Mouse (Mus musculus): ENCODE results near the gene Adgrg6. TPM values are rescaled to one million over a fixed set of nuclear protein-coding genes. Genes with fewer than 3 reads are reported as not detected.

The Adgrg6 gene
- polyA plus RNA-seq (2011; ENCODE audit: insufficient read depth, insufficient read length, low replicate concordance, missing spikeins) = 0.55 and 1.5 TPM in 2 replicates

- WGBS = 1% methylated on average over 81 of the region's 81 CpGs
- Histone ChIP-seq H3K4me1 (ENCODE audit: control insufficient read depth, insufficient read depth, low read length) (no peaks in the 10 kb centered on the region), H3K27ac (ENCODE audit: control insufficient read depth, insufficient read depth, low read depth, low read length, poor library complexity) (peak within 1 kb of the TSS; percentile 29; the same call in 1 of the 2 replicates), H3K4me3 (replicated peaks; ENCODE audit: control insufficient read depth, low read depth, low read length) (peak within 1 kb of the TSS; percentile 45)
- TF ChIP-seq POLR2A (IDR thresholded peaks at IDR 0.05; ENCODE audit: borderline replicate concordance, control insufficient read depth, low read depth, low read length) (no peak), CTCF (IDR thresholded peaks at IDR 0.05; ENCODE audit: control insufficient read depth, insufficient read depth, low read length) (no peak)
Measured at GRCm38 (mm10) chr10:14544941-14545717, at the start of gene Adgrg6. Gene Adgrg6 (minus strand): TSS chr10:14545659.

DNA sequence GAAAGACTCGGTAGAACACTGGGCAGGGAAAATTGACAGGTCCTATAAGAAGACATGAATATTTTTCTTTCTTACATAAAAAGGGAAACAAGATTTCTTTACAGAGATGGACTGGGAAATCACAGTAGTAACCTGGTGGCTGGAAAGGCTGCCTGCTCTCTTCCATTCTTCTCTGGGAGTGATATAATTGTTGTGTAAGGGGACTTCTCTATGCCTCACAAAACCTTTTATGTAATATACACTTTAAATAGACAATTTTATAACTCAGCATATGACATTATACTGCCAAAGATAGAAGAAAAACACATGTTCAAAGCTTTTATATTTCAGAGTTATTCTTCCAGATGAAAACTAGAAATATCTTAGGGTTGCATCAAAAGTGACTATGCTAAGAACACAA lies 46.8 kb upstream of the Adgrg6 start:
- WGBS = 72% methylated on average over 1 of the region's 1 CpGs
- Histone ChIP-seq H3K27ac (ENCODE audit: control insufficient read depth, insufficient read depth, low read depth, low read length, poor library complexity) (no peak overlapping the region), H3K4me1 (ENCODE audit: control insufficient read depth, insufficient read depth, low read length) (no peaks in the 10 kb centered on the region; the same call in 1 of the 2 replicates), H3K4me3 (replicated peaks; ENCODE audit: control insufficient read depth, low read depth, low read length) (no peak overlapping the region)
- TF ChIP-seq CTCF (IDR thresholded peaks at IDR 0.05; ENCODE audit: control insufficient read depth, insufficient read depth, low read length) (no peak), POLR2A (IDR thresholded peaks at IDR 0.05; ENCODE audit: borderline replicate concordance, control insufficient read depth, low read depth, low read length) (no peak)

DNA sequence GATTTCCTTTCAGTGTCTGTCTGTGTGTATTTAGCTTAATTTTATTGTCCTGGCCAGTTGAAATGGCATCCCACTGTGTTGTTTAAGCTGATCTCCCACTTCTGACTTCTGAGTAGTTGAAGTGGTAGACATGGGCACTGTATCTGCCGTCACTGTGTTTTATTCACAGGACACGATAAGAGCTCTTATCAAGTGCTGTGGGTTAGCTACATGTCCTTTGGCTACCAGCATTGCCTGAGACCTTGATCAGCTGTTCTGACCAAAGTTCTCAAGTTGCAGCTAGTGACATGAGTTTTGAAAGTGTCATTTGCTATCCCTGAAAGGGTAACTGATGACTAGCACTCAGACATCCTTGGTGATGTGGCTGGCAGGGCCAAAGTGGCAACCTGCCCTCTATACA lies 45.4 kb upstream of the Adgrg6 start:
- Histone ChIP-seq H3K4me1 (ENCODE audit: control insufficient read depth, insufficient read depth, low read length) (no peaks in the 10 kb centered on the region; the same call in 1 of the 2 replicates), H3K4me3 (replicated peaks; ENCODE audit: control insufficient read depth, low read depth, low read length) (no peak overlapping the region), H3K27ac (ENCODE audit: control insufficient read depth, insufficient read depth, low read depth, low read length, poor library complexity) (no peak overlapping the region)
- TF ChIP-seq POLR2A (IDR thresholded peaks at IDR 0.05; ENCODE audit: borderline replicate concordance, control insufficient read depth, low read depth, low read length) (no peak), CTCF (IDR thresholded peaks at IDR 0.05; ENCODE audit: control insufficient read depth, insufficient read depth, low read length) (no peak)
- 62% methylated on average over 2 of the region's 2 CpGs for WGBS

DNA sequence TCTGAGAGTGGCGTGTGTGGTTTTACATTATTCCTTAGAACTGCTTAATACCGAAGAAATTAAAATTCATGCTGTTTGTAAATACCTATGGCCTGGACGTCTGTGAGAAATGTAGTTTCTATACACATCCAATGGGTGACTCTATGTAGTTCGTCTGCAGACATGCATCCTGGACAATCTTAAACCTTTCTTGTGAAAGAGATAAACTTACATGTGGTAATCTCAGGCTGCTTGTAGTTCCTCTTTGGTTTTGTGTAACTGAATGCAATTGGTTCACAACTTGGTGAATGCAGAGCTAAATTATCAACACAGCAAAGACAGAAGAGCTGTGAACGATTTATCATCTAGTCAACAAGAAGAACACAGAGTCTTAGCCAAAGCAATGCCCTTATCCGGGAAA lies 44.2 kb upstream of the Adgrg6 start:
- WGBS = 50% methylated on average over 6 of the region's 6 CpGs
- H3K4me3 ChIP-seq (replicated peaks; ENCODE audit: control insufficient read depth, low read depth, low read length) = no peak overlapping the region

DNA sequence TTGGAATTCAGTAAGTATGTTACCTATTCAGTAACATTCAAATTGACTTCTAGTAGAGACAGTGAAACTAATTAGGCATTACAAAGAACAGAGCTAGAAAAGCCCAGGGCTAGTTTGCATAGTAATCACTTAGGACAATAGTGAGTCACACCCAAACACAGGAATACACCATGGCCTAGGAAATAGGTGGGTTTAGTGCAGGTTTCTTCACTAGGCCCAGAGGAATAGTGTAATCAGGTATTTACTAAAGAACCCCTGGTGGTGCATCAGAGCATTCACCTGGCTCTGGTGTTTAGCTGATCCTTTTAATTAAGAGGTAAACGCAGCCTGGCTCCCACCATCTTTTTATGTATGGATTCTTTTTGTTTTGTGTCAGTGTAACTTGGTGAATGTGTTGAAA lies 38.0 kb upstream of the Adgrg6 start:
- Histone ChIP-seq H3K27ac (ENCODE audit: control insufficient read depth, insufficient read depth, low read depth, low read length, poor library complexity) (no peak overlapping the region), H3K4me1 (ENCODE audit: control insufficient read depth, insufficient read depth, low read length) (no peaks in the 10 kb centered on the region), H3K4me3 (replicated peaks; ENCODE audit: control insufficient read depth, low read depth, low read length) (no peak overlapping the region)
- 78% methylated on average over 1 of the region's 1 CpGs for WGBS
- TF ChIP-seq CTCF (IDR thresholded peaks at IDR 0.05; ENCODE audit: control insufficient read depth, insufficient read depth, low read length) (no peak), POLR2A (IDR thresholded peaks at IDR 0.05; ENCODE audit: borderline replicate concordance, control insufficient read depth, low read depth, low read length) (no peak)

More for the DNA sequence above, 44.2 kb upstream of the Adgrg6 start:
- Histone ChIP-seq H3K4me1 (ENCODE audit: control insufficient read depth, insufficient read depth, low read length) (no peaks in the 10 kb centered on the region; the same call in 1 of the 2 replicates), H3K27ac (ENCODE audit: control insufficient read depth, insufficient read depth, low read depth, low read length, poor library complexity) (no peak overlapping the region)
- TF ChIP-seq POLR2A (IDR thresholded peaks at IDR 0.05; ENCODE audit: borderline replicate concordance, control insufficient read depth, low read depth, low read length) = no peak
- no peak for TF ChIP-seq CTCF (IDR thresholded peaks at IDR 0.05; ENCODE audit: control insufficient read depth, insufficient read depth, low read length)

- Histone ChIP-seq H3K4me1 (ENCODE audit: control insufficient read depth, insufficient read depth, low read length) (no peaks in the 10 kb centered on the region), H3K4me3 (replicated peaks; ENCODE audit: control insufficient read depth, low read depth, low read length) (no peak overlapping the region), H3K27ac (ENCODE audit: control insufficient read depth, insufficient read depth, low read depth, low read length, poor library complexity) (no peak overlapping the region)
- TF ChIP-seq CTCF (IDR thresholded peaks at IDR 0.05; ENCODE audit: control insufficient read depth, insufficient read depth, low read length) (no peak), POLR2A (IDR thresholded peaks at IDR 0.05; ENCODE audit: borderline replicate concordance, control insufficient read depth, low read depth, low read length) (no peak)
- WGBS = 64% methylated on average over 4 of the region's 4 CpGs
Measured at GRCm38 (mm10) chr10:14574255-14574654, 28.8 kb upstream of the Adgrg6 start.

GRCm38 (mm10) chr10:14571143-14571542 lies 25.7 kb upstream of the Adgrg6 start:
- Histone ChIP-seq H3K4me1 (ENCODE audit: control insufficient read depth, insufficient read depth, low read length) (no peaks in the 10 kb centered on the region), H3K4me3 (replicated peaks; ENCODE audit: control insufficient read depth, low read depth, low read length) (no peak overlapping the region), H3K27ac (ENCODE audit: control insufficient read depth, insufficient read depth, low read depth, low read length, poor library complexity) (no peak overlapping the region)
- TF ChIP-seq POLR2A (IDR thresholded peaks at IDR 0.05; ENCODE audit: borderline replicate concordance, control insufficient read depth, low read depth, low read length) (no peak), CTCF (IDR thresholded peaks at IDR 0.05; ENCODE audit: control insufficient read depth, insufficient read depth, low read length) (no peak)

DNA sequence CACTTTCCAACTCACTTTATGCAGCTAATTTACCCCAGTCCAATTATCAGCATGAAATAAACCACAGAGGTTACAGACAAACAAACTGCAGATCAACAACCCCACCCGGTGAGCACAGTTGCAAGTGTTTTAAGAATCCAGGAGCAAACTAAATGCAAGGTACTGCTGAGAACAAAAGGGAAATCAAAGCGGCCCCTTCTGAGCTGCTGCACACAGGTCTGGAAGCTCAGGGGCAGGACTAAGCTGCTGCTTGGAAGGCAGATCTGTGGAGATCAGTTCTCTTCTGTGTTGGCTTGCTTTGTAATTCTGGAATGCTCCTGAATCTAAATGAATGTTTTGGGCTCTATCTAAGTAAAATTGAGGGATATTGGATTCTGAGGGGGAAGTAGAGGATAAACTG lies 25.2 kb upstream of the Adgrg6 start:
- H3K4me3 ChIP-seq (replicated peaks; ENCODE audit: control insufficient read depth, low read depth, low read length) = no peak overlapping the region
- WGBS = 67% methylated on average over 2 of the region's 2 CpGs
- TF ChIP-seq POLR2A (IDR thresholded peaks at IDR 0.05; ENCODE audit: borderline replicate concordance, control insufficient read depth, low read depth, low read length) (no peak), CTCF (IDR thresholded peaks at IDR 0.05; ENCODE audit: control insufficient read depth, insufficient read depth, low read length) (no peak)
- H3K27ac ChIP-seq (ENCODE audit: control insufficient read depth, insufficient read depth, low read depth, low read length, poor library complexity) = no peak overlapping the region
- no peaks in the 10 kb centered on the region for H3K4me1 ChIP-seq (ENCODE audit: control insufficient read depth, insufficient read depth, low read length)
